Mouse (Mus musculus): ENCODE data around the gene Srebf1.

Gene Srebf1

DNA sequence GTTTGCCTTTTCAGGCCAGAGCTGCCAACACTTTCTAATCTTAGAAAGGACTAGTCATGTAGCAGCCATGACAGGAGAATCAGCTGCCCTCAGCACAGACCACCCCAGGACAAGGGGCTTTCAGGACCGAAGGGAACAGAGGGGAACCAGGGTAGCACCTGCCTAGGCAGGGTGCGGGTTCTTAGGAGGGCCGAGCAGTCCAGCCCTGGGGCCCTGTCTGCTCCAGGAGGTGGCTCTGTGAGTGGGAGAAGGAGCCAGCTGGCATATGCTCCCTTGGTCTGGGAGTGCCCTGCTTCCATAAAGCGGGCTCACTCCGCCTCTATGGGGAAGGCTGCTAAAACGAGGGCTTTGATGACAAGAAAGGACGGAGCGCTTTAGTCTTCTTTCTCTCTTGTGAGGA is 10.9 kb upstream of the Srebf1 start:
- DNase-seq (ENCODE audit: low spot score), result no peak

DNA sequence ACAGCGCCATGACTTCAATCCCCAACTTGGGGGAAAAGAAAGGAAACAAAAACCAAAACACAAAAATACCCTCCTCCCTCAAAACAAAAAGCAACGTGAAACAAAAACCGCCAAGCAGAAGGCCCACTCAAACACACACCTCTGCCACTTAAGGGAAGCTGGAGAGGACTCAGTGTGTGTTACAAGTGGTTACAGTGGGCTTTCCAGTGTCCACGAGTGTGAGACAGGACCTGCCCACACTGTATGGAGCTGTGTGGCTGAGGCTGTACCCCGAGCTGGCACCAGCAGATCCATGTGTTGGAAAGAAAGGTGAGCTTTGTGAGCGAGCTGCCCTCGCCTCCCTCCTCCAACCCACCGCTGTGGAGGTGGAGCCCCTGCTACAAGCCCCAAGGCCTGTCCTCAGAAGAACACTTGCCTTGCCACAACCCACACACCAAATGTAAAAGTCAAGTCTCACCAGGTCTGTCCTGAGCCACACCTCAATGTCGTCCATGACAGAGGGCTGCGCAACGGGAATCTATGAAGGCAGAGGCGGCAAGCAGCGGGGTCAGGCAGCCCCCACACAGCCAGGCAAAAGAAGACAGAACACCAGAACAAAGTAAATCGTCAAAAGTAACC is 10.2 kb upstream of the Srebf1 start:
- DNase-seq (ENCODE audit: low spot score), result no peak

GRCm38 (mm10) chr11:60231951-60232350 is 9.6 kb upstream of the Srebf1 start:
- DNase-seq (ENCODE audit: low spot score), result no peak

DNA sequence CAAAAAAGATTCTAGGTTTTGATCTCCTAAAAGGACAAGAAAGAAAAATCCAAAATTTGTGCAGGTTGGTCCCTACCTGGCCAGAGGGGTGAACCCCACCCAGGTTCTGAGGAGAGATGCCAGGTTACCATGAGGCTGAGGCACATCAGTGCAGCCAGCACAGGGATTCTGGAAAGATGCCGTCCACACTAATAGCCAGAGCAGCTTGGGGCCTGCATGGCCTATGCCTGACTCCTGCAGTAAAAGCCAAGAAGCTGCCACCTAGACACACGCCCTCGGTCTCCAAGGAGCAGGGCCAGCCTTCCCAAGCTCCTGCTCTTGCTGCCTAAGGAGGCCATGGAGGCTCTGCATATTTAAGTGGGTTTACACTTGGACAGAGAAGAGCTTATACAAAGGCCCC is 8.9 kb upstream of the Srebf1 start:
- no peak for DNase-seq (ENCODE audit: low spot score)

DNA sequence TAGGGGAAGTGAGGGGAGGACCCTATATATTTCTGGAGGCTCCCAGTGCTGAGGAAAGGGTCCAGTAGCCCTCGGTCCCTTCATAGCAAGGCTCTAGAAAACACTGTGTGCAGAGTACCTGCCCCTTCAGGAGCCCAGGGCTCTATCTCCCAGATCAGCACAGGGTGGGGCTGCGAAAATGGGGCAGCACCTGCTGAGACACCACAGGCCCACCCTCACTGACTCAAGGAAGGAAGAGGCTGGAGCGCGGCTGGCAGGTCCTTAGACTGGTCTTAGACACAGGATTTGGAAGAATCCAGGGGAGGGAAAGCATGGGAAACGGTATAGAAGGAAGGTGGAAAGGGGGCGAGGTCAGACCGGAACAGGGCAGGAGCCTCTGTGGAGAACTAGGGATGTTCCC is 8.1 kb upstream of the Srebf1 start:
- DNase-seq (ENCODE audit: low spot score), result peak; percentile 34

DNA sequence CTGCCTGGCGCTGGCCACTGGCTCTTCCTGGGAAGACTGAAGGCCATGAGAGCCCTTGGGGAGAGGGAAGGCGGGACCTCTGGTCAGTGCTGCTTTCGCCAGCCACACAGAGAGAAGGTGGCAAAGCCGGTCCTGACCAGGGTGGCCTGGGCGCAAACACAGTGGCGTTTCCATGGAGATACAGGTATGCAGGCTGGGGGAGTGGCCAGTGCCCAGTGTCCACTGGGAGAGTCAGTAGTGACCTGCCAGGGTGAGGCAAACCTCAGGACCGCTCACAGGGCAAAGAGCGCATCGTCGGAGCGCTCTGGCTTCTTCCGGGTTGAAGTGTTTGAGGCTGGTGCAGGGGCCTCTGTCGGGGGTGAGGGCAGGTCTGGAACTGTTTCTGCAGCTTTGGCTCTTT is 7.4 kb upstream of the Srebf1 start:
- DNase-seq (ENCODE audit: low spot score), result peak; percentile 49

GRCm38 (mm10) chr11:60228525-60228924 is 6.1 kb upstream of the Srebf1 start:
- no peak for DNase-seq (ENCODE audit: low spot score)

- no peak for DNase-seq (ENCODE audit: low spot score)
These were observed 3.5 kb upstream of the Srebf1 start for GRCm38 (mm10) chr11:60225874-60226273.

DNA sequence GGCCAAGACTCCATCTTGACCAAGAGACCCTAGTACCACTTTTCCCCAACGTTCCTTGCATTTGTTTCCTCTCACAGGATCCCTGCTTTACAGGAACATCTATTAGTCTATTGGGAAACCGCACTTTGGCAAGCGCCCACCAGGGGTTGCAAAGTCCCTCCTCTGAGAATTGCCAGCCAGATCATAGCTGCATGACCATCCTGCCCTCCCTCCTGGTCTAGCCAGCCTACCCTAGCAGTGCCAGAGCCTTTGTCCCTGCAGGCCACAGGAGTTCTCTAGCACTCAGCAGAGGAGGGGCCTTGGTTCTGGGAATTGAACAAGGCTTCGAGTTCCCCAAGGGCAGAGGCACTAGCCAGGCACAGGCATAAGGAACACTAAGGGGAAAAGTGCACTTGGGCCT is 2.3 kb upstream of the Srebf1 start:
- no peak for DNase-seq (ENCODE audit: low spot score)

DNA sequence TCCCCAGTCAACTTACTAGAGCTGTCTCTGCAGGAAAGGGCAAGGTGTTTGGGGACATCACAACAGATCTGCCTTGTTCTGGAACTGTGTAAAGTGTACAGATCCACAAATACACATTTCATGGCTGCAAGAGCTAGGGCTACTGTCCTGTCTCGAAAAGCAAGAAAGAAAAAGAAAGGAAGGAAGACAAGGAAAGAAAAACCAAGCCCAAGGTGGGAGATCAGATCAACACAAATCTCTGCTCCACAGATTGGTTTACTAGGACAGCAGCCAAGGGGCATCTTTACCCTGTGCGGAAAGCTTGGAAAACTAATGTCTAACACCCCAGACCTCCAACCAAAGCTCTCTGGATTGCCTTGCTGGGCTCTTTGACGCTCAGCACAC is 304 bp downstream of the Srebf1 start:
- DNase-seq (ENCODE audit: low spot score), result no peak

GRCm38 (mm10) chr11:60221425-60221824 is 956 bp downstream of the Srebf1 start:
- no peak for DNase-seq (ENCODE audit: low spot score)

DNA sequence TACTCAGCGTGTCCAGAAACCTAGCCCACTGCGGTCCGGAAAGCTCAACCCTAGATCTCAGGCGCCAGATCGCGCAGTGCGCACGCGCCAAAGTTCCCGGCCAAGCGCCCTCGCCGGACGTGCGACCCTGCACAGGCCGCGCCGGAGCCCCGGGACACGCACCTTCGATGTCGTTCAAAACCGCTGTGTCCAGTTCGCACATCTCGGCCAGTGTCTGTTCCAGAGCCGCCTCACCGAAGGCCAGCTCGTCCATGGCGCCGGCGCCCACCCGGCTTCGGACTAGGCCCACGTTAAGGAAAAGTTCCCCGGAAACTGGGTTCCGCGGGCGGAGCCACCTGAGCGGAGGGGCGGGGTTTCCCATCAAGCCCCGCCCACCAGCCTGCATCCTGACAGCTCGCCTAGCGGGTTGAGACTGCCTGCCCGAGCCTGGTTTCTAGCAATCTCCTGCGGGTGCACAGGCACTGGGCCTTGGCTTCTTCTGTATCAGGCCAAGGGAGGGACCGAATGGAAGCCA is 2.0 kb downstream of the Srebf1 start:
- DNase-seq (ENCODE audit: low spot score), result peak; percentile 93

- DNase-seq (ENCODE audit: low spot score), result peak; percentile 62
These were observed 2.8 kb downstream of the Srebf1 start for GRCm38 (mm10) chr11:60219609-60220008.

DNA sequence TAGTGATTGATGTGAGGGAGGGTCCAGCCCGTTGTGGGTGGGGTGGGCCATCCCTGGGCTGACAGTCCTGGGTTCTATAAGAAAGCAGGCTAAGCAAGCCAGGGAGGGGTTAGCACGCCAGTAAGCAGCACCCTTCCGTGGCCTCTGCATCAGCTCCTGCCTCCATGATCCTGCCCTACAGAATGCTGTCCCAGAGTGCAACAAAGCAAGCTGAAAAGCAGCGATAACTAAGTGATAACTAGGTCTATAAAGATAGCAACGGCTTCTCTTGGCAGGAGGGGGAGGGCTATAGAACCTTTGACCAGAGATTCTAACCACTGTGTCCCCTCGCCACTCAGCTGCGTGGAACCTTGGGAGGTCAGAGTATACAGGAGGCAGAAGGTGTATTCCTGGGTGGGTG is 4.9 kb downstream of the Srebf1 start:
- no peak for DNase-seq (ENCODE audit: low spot score)

GRCm38 (mm10) chr11:60216671-60217070 is 5.7 kb downstream of the Srebf1 start:
- no peak for DNase-seq (ENCODE audit: low spot score)

DNA sequence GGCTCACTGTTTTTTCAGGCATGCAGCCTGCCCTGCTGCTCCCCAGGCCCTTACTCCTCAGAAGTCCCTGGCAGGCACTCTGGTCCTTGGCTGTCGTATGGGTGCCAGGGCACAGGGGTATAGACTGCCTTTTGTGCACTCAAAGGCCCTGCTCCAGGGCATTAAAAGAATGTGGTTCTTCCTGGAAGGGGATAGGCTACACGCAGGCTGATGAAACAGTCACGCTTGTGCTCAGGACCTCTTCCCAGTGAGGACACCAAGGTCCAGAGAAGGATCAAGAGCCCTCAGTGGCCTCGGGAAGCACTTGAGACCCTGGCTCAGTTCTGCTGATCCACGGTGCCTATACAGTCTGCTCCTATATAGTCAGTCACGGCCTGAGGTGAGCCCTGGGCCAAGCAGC is 9.1 kb downstream of the Srebf1 start:
- DNase-seq (ENCODE audit: low spot score), result no peak

DNA sequence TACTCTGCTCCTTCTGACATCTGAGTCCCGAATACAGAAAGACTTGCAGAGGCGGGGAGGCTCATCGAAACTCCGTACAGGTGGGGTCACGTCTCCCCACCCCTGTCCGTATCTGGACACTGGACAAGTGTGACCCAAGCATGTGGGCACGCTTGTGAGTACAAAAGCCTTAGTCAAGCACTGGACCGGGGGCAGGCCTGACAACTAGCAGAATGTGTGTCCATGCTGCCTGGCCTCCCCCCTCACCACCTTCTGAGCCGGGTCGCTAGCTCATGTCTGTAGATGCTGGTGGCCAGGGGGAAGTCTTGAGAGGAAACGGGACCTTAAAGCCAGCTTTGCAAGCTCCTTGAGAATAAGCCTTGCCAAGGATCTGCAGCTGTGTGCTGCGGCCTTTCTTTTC is 10.6 kb downstream of the Srebf1 start:
- DNase-seq (ENCODE audit: low spot score), result no peak

DNA sequence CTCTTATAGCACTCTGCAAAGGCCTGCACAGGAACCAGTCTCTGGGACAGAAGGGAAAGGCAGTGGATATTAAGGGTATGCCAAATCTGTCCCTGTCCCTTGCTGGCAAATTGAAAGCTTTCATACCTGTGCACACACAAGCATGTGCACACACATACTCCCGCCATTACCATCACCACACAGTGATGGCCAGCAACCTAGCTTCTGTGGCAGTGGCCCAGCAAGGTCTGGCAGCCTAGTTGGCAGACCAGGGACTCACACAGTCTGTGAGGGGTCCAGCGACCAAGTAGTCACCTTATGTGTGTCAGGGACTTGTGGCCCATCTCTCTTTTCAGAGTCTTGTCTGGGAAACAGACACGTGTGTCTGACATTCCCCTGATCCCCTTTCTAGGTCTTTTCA is 11.2 kb downstream of the Srebf1 start:
- no peak for DNase-seq (ENCODE audit: low spot score)

DNA sequence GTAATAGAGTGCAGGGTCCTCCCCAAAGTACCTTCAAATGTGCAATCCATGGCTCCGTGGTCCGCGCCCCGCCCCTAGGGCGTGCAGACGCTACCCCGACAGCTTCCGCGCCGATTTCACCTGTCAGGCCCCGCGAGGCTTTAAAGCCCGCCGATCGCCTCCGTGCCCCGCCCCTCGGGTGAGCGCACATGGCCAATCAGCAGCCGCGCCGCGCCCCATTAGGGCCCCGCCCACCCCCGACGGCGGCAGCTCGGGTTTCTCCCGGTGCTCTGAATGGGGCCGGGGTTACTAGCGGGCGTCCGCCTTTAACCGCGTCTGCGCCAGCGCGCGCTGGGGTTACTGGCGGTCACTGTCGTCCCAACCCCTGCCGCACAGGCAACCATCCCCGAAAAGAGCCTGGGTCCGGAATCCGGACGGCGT is 12.1 kb downstream of the Srebf1 start:
- peak; percentile 97 for DNase-seq (ENCODE audit: low spot score)

- DNase-seq (ENCODE audit: low spot score), result no peak
These were observed 12.5 kb downstream of the Srebf1 start for GRCm38 (mm10) chr11:60209933-60210249.

GRCm38 (mm10) chr11:60209217-60209932 is 13.0 kb downstream of the Srebf1 start:
- DNase-seq (ENCODE audit: low spot score), result peak; percentile 79

GRCm38 (mm10) chr11:60208712-60209111 is 13.7 kb downstream of the Srebf1 start:
- no peak for DNase-seq (ENCODE audit: low spot score)

DNA sequence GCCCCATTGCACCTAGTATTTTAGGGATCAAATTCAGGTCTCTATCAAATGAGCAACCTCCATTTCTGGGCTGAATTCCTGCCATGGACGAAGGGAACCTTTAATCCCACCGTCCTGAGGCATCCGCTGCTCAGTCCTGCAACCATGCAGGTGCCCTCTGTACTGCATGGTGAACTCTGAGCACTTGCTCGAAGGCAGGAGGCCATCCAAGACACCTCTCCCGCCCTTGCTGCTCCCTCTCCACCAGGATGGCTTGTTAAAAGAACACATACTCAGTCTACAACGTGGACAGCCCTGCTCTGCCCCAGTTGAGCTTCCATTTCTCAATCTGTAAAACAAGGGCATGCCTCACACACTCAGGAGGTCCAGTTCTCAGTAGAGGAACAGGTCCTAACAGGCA is 14.2 kb downstream of the Srebf1 start:
- DNase-seq (ENCODE audit: low spot score), result peak; percentile 49

DNA sequence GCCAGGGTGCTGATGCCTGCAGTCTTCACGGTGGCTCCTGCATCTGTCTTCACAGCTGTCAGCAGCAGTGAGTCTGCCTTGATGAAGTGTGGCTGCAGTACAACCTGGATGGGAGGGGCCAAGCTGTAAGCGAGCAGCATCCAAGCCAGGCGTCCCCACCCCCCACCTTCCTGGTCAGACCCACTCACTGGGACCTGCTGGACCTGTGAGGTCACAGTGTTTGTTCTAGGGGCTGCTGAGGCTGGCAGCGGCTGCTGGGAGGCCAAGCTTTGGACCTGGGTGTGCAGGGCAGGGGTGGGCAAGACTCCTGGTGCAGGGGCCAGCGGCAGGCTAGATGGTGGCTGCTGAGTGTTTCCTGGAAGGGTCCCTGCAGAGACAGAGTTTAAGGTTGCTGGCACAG is 16.2 kb downstream of the Srebf1 start:
- DNase-seq (ENCODE audit: low spot score), result no peak
